ENCODE assay signal across 8 mouse cellular contexts in the genomic region with DNA sequence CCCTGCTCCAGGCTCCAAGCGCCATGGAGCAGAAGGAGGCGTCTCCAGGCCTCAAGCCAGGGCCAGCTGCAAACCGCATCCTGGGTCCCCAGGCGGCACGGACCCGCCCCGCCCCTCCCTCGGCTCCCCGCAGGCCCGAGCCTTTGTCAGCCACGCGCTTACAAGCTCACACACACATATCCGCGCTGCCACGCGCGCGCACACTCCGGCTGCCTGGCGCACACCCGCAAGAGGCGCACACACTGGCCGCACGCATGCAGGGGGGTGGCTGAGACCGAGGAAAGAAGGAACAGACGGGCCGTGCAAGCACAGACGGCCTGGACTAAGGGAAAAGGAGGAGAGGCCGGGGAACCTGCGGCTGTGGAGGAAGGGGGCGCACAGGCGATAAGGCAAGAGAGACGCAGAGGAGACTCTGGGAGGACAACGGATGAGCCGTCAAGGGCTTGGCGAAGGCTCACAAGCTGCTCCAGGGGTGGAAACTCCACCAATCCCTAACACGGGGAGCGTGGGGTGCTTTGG. TPM values are rescaled to one million over a fixed set of nuclear protein-coding genes. Genes with fewer than 3 reads are reported as not detected.
DNase-seq lines count a peak whose midpoint lies in the region; ATAC-seq and TF ChIP-seq lines count a peak whose summit lies in the region.

No protein-coding gene starts in this region.

- peaks cover 12% of the 10 kb centered on the region for H3K4me1 ChIP-seq in lung, embryonic 14.5 days (ENCODE audit: insufficient read depth)
- H3K4me1 ChIP-seq in heart, adult 2 months (ENCODE audit: control insufficient read depth, insufficient read depth, low read length): peaks cover 5% of the 10 kb centered on the region
- peaks cover 40% of the 10 kb centered on the region for H3K4me1 ChIP-seq in lung, embryonic 16.5 days (replicated peaks; ENCODE audit: control insufficient read depth, insufficient read depth, low read length)

- TF ChIP-seq CTCF in lung, embryonic 14.5 days (IDR thresholded peaks at IDR 0.05; ENCODE audit: low read depth): no peak
- TF ChIP-seq CTCF in heart, adult 2 months (IDR thresholded peaks at IDR 0.05): no peak

- no peaks in the 10 kb centered on the region for H3K36me3 ChIP-seq in lung, embryonic 14.5 days (ENCODE audit: insufficient read depth)
- H3K36me3 ChIP-seq in heart, adult 2 months (ENCODE audit: control insufficient read depth, insufficient read depth, low read length): no peaks in the 10 kb centered on the region
- no peaks in the 10 kb centered on the region for H3K36me3 ChIP-seq in lung, embryonic 16.5 days (ENCODE audit: control insufficient read depth, insufficient read depth, low read length)

- intact Hi-C loops in heart, adult 2 months (cut with DNase I): loop anchor here (2.0 to 5.0 kb wide), 2 partner anchors 30 to 42 kb away; no protein-coding TSS in a partner anchor

- no peaks in the 10 kb centered on the region for H3K9me3 ChIP-seq in lung, embryonic 14.5 days (ENCODE audit: low read depth, low read length)
- no peaks in the 10 kb centered on the region for H3K9me3 ChIP-seq in lung, embryonic 16.5 days (ENCODE audit: control insufficient read depth, low read length)

- peak overlapping the region; percentile 33 for H3K9ac ChIP-seq in lung, embryonic 14.5 days
- H3K9ac ChIP-seq in heart, adult 2 months (ENCODE audit: low read depth, low read length): peak overlapping the region; percentile 78
- peak overlapping the region; percentile 69 for H3K9ac ChIP-seq in lung, embryonic 16.5 days (ENCODE audit: low read length)

- no peaks in the 10 kb centered on the region for H3K79me2 ChIP-seq in heart, adult 2 months (replicated peaks; ENCODE audit: control insufficient read depth, insufficient read depth, low read length)

- H3K4me3 ChIP-seq in lung, embryonic 14.5 days (ENCODE audit: low read depth, low read length): peak overlapping the region; percentile 55
- H3K4me3 ChIP-seq in heart, adult 2 months: peak overlapping the region; percentile 64
- H3K4me3 ChIP-seq in lung, embryonic 16.5 days (ENCODE audit: low read length): peak overlapping the region; percentile 63

- peak overlapping the region; percentile 98 for H3K4me2 ChIP-seq in lung, embryonic 14.5 days
- H3K4me2 ChIP-seq in lung, embryonic 16.5 days (ENCODE audit: low read depth, low read length): peak overlapping the region; percentile 97

- H3K27ac ChIP-seq in lung, embryonic 14.5 days (ENCODE audit: low read depth): no peak overlapping the region
- H3K27ac ChIP-seq in heart, adult 2 months: peak overlapping the region; percentile 54
- no peak overlapping the region for H3K27ac ChIP-seq in lung, embryonic 16.5 days (ENCODE audit: low read length)

- peaks cover 20% of the 10 kb centered on the region; the same call in 1 of the 2 replicates for H3K27me3 ChIP-seq in lung, embryonic 14.5 days (ENCODE audit: insufficient read depth, low read length)
- no peaks in the 10 kb centered on the region for H3K27me3 ChIP-seq in heart, adult 2 months (ENCODE audit: control insufficient read depth, insufficient read depth, low read length)
- peaks cover 13% of the 10 kb centered on the region for H3K27me3 ChIP-seq in lung, embryonic 16.5 days (ENCODE audit: control insufficient read depth, insufficient read depth, low read depth, low read length)

- WGBS in lung, embryonic 14.5 days: under 1% methylated on average over 36 of the region's 38 CpGs
- WGBS in heart, adult 2 months: 3% methylated on average over 38 of the region's 38 CpGs
- under 1% methylated on average over 37 of the region's 38 CpGs for WGBS in lung, embryonic 16.5 days

- ATAC-seq in lung, embryonic 14.5 days (ENCODE audit: insufficient read depth): 0 out of 2 replicates have a peak, but pooled peaks have one; percentile 29
- ATAC-seq in lung, embryonic 16.5 days (ENCODE audit: low read depth): peak; percentile 8; the same call in 1 of the 2 replicates
- ATAC-seq in monocyte, adult 5-6 weeks (replicated peaks; ENCODE audit: insufficient number of reproducible peaks, low FRiP score, low TSS enrichment, poor library complexity, severe bottlenecking): no peak

- peak; percentile 34 for DNase-seq in lung, embryonic 14.5 days
- no peak for DNase-seq in lung, postnatal 25 days (ENCODE audit: low spot score)
- DNase-seq in cerebellum, postnatal 36 days: peak; percentile 25 to 35
- peak; percentile 43 to 59 for DNase-seq in heart, adult 2 months
- DNase-seq in layer of hippocampus, adult 8-10 months (ENCODE audit: low spot score in 2 of 2): peak; percentile 66 to 77
- DNase-seq in right cerebral cortex, postnatal 10 days (ENCODE audit: low spot score in 2 of 2): peak; percentile 86 to 90

- TF ChIP-seq EP300 in heart, adult 2 months (IDR thresholded peaks at IDR 0.05; ENCODE audit: insufficient read depth, low read depth, low read length): no peak

- no peak for TF ChIP-seq POLR2A in heart, adult 2 months (IDR thresholded peaks at IDR 0.05; ENCODE audit: insufficient read depth, low read depth, low read length)

RNA-seq across cellular contexts. Expression of gene Spns2, which starts 0.9 kb away (rescaled TPM):
- polyA plus RNA-seq in lung, embryonic 14.5 days (2014; fragmentation: Nextera tagmentation; extraction: Ambion mirVana): 7.5 and 8.5 TPM in 2 replicates
- total RNA-seq in heart, adult 2 months (2021): 1 to 10 TPM; 6.1 to 7.9 TPM
- 13.8 and 18.1 TPM in 2 replicates for polyA plus RNA-seq in heart, adult 2 months (2012; rRNA removed)
- 100 to 1,000 TPM in 1 of 4 experiments, 10 to 100 TPM in 3; 84.0 to 104 (median 92.3) TPM for total RNA-seq in layer of hippocampus, adult 8-10 months (2022)
- 3.1 and 3.2 TPM in 2 replicates for polyA plus RNA-seq in lung, embryonic 16.5 days (2015; fragmentation: Nextera tagmentation; extraction: Ambion mirVana)
- 1.4 to 3.2 TPM (median 1.4 TPM) in 3 replicates for total RNA-seq in monocyte, adult 5-6 weeks (2017)

RNA-seq across cellular contexts. Expression of gene Mybbp1a, which starts 47.7 kb away (rescaled TPM):
- polyA plus RNA-seq in lung, embryonic 14.5 days (2014; fragmentation: Nextera tagmentation; extraction: Ambion mirVana): 157 and 161 TPM in 2 replicates
- total RNA-seq in heart, adult 2 months (2021): 10 to 100 TPM; 42.7 to 46.1 TPM
- polyA plus RNA-seq in heart, adult 2 months (2012; rRNA removed): 21.8 and 30.6 TPM in 2 replicates
- total RNA-seq in layer of hippocampus, adult 8-10 months (2022): 10 to 100 TPM; 55.2 to 64.5 (median 57.8) TPM
- polyA plus RNA-seq in lung, embryonic 16.5 days (2015; fragmentation: Nextera tagmentation; extraction: Ambion mirVana): 106 and 126 TPM in 2 replicates
- 37.5 to 39.9 TPM (median 37.7 TPM) in 3 replicates for total RNA-seq in monocyte, adult 5-6 weeks (2017)

RNA-seq across cellular contexts. Expression of gene Ggt6, which starts 53.5 kb away (rescaled TPM):
- polyA plus RNA-seq in lung, embryonic 14.5 days (2014; fragmentation: Nextera tagmentation; extraction: Ambion mirVana): not detected in 2 replicates
- not detected for total RNA-seq in heart, adult 2 months (2021)
- 0.20 TPM in 1 of 2 replicates, not detected in the other for polyA plus RNA-seq in heart, adult 2 months (2012; rRNA removed)
- total RNA-seq in layer of hippocampus, adult 8-10 months (2022): under 1 TPM in 1 of 4 experiments, not detected in 3; 0.23 TPM
- 0.19 TPM in 1 of 2 replicates, not detected in the other for polyA plus RNA-seq in lung, embryonic 16.5 days (2015; fragmentation: Nextera tagmentation; extraction: Ambion mirVana)
- total RNA-seq in monocyte, adult 5-6 weeks (2017): not detected in 3 replicates

Comparison
In these comparisons a context has a peak if more than half of its experiments do, and no peak if none do; other contexts are left out.
1. RNA of gene Spns2, which starts 0.9 kb away (total RNA-seq): 84.0 to 104 TPM in layer of hippocampus, adult 8-10 months; 6.1 to 7.9 TPM in heart, adult 2 months and 1.4 to 3.2 TPM in monocyte, adult 5-6 weeks; every median in the first group is over 4 times any median in the second.
2. Peak in every context shown above with its lines, with median percentiles within 50 percentile points of each other: H3K4me3 ChIP-seq and H3K9ac ChIP-seq.